Mouse (Mus musculus): ENCODE data around the gene Polr2i. TPM values are rescaled to one million over a fixed set of nuclear protein-coding genes. Genes with fewer than 3 reads are reported as not detected.
A peak's percentile ranks its signal among the peaks of the same experiment; 100 is the strongest.
"Not testable (repeated sequence)": the region's sequence is repeated elsewhere in the genome, so short reads cannot be mapped to it uniquely, and the experiment has no call there.

Polr2i gene
- not detected in 2 replicates for polyA plus RNA-seq (2012; ENCODE audit: insufficient read depth, insufficient read length, low replicate concordance, missing spikeins)

DNA sequence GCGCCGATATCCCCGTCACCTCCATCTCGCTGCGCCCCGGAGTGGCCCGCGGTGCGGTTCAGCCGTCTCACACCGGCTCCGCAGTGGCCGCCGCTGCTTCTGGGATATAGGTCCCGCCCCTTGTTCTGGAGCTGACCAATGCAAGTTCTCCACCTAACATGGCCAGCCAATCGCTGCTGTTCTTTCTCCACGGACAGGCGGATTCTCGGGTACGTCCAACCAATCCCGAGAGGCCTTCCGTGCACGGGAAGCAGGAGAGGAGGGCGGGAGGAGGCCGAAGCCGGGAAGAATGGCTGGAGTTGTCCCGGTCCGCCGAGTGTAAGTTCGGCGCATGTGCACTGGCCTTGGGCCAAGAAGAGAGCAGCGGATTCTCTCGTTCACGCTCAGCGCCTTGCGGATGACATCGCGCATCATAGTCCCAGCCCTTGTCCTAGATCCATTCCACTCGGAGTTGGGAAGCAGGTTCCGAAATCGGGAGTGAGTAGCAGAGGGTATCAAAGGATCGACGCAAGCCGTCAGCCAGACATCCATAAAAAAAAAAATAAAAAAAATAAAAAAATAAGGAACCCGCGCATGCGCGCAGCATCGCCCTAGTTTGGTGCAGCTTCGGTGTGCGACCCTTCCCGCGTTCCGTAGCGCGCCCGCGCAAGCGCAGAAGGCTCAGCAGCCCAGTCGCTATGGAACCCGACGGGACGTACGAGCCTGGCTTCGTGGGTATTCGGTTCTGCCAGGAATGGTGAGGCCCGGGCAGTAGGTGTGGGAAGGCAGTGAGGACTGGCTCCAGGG, at the start of gene Polr2i, which contains the start of gene Tbcb:
Gene Polr2i, plus strand, starts transcription at position 280 of the 786 bp plus-strand sequence.
Gene Tbcb, minus strand, starts transcription at position 604 of the 786 bp plus-strand sequence.
- TF ChIP-seq POLR2A (IDR thresholded peaks at IDR 0.05; ENCODE audit: insufficient read depth, low read depth, low read length) = peak; percentile 47
- 0 out of 2 replicates have a peak, but pooled peaks have one; percentile 7 for TF ChIP-seq CTCF (IDR thresholded peaks at IDR 0.05; ENCODE audit: insufficient read depth, low read depth, low read length)
- Histone ChIP-seq H3K27ac (ENCODE audit: insufficient read depth, low read depth, low read length) (peak within 1 kb of the TSS; percentile 92), H3K4me1 (ENCODE audit: control insufficient read depth, insufficient read depth, low read length) (peaks cover 15% of the 10 kb centered on the region), H3K4me3 (ENCODE audit: insufficient read depth, low read depth, low read length) (peak within 1 kb of the TSS; percentile 77)
- under 1% methylated on average over 67 of the region's 67 CpGs for WGBS

DNA sequence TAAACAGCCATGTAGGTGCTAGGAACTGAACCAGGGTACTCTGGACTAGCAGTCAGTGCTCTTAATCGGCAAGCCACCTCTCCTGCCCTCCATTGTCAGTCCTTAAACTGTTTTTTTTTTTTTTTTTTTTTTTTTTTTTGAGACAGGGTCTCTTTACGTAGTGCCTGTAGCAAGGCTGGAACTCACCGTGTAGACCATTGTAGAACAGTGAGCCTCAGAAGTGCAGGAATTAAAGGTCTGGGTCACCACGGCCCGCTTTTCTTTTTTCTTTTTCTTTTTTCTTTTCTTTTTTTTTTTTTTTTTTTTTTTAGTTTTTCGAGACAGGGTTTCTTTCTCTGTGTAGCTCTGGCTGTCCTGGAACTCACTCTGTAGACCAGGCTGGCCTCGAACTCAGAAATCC, 48.6 kb upstream of the Polr2i start:
- not testable (repeated sequence) for H3K4me1 ChIP-seq (ENCODE audit: control insufficient read depth, insufficient read depth, low read length); H3K4me3 ChIP-seq (ENCODE audit: insufficient read depth, low read depth, low read length); H3K27ac ChIP-seq (ENCODE audit: insufficient read depth, low read depth, low read length)
- WGBS = 75% methylated on average over 7 of the region's 7 CpGs

- TF ChIP-seq CTCF (IDR thresholded peaks at IDR 0.05; ENCODE audit: insufficient read depth, low read depth, low read length) (no peak), POLR2A (IDR thresholded peaks at IDR 0.05; ENCODE audit: insufficient read depth, low read depth, low read length) (no peak)
- Histone ChIP-seq H3K4me1 (ENCODE audit: control insufficient read depth, insufficient read depth, low read length) (peaks cover 3% of the 10 kb centered on the region; the same call in 1 of the 2 replicates), H3K27ac (ENCODE audit: insufficient read depth, low read depth, low read length) (no peak within 1 kb of the TSS), H3K4me3 (ENCODE audit: insufficient read depth, low read depth, low read length) (no peak within 1 kb of the TSS)
- WGBS = 27% methylated on average over 11 of the region's 11 CpGs
Measured at GRCm38 (mm10) chr7:30183879-30184289, 47.9 kb upstream of the Polr2i start, which contains the start of gene Cox7a1. TSS of gene Cox7a1 (plus strand) at chr7:30184144.

DNA sequence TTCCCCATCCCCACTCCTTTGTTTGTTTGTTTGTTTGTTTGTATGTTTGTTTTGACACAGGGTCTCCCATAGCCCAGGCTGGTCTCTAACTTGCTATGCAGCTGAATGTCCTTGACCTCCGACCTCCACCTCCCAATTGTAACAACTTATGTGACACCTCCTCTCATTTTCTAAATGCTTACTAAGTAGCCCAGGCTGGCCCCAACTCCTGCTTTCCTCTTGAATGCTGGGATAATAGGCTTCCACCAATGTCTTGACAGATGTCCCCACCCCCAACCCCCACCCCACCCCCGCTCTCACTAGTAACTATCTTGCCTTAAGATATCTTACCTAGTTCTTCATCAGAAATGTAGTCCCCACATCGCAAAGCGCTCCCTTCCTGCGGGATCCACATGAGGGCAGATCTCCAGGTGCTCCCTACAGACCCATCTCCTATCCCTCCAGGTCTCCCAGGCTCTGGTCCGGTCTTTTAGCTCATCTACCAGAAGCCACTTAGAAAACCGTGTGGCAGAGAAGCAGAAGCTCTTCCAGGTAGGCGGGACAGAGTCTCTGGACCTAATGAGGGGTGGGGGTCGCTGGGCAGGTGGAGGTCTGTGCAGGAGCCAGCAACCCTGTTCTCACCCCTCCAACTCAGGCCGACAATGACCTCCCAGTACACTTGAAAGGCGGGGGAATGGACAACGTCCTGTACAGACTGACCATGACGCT, 47.0 kb upstream of the Polr2i start:
- Histone ChIP-seq H3K4me3 (ENCODE audit: insufficient read depth, low read depth, low read length) (no peak overlapping the region), H3K27ac (ENCODE audit: insufficient read depth, low read depth, low read length) (no peak overlapping the region), H3K4me1 (ENCODE audit: control insufficient read depth, insufficient read depth, low read length) (peaks cover 3% of the 10 kb centered on the region; the same call in 1 of the 2 replicates)
- TF ChIP-seq CTCF (IDR thresholded peaks at IDR 0.05; ENCODE audit: insufficient read depth, low read depth, low read length) (no peak), POLR2A (IDR thresholded peaks at IDR 0.05; ENCODE audit: insufficient read depth, low read depth, low read length) (no peak)
- WGBS = 77% methylated on average over 13 of the region's 13 CpGs

DNA sequence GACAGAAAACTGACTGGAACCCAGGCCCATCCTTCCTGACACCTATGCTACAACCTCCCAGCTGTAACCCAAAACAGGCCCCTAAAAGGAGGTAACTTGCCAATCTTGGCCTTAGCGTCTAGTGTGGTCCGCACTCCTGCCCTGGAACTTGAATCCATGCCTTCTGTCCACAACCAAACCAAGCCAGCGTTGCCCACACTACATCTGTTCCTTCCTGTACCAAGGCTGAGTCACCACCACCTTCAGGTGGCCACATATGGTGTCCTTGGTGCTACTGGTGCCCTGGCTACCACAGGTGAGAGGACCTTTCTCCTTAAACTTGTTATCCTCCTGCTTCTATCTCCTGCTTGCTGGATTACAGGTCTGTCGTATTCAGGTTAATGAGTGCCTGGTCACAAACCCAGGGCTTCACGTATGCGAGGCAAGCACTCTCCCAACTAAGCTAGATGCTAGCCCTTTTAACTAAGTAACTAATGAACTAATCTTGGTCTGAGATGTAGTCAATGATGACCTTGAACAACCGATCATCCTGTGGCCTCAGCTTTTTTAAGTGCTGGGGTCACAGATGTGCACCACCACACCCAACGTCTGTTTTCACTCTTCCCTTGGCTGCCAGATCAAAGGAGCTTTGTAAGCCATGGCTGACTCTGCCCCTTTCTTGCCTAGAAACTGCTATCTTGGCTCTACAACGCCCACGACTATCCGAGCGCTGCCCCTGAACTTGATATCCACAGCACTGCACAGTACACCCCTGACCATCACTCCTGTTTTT, 43.2 kb upstream of the Polr2i start:
- WGBS = 82% methylated on average over 12 of the region's 12 CpGs
- peaks cover 10% of the 10 kb centered on the region for H3K4me1 ChIP-seq (ENCODE audit: control insufficient read depth, insufficient read depth, low read length)
- TF ChIP-seq POLR2A (IDR thresholded peaks at IDR 0.05; ENCODE audit: insufficient read depth, low read depth, low read length) (no peak), CTCF (IDR thresholded peaks at IDR 0.05; ENCODE audit: insufficient read depth, low read depth, low read length) (no peak)
- H3K27ac ChIP-seq (ENCODE audit: insufficient read depth, low read depth, low read length) = no peak overlapping the region
- H3K4me3 ChIP-seq (ENCODE audit: insufficient read depth, low read depth, low read length) = no peak overlapping the region

- 88% methylated on average over 4 of the region's 4 CpGs for WGBS
- H3K27ac ChIP-seq (ENCODE audit: insufficient read depth, low read depth, low read length) = no peak overlapping the region
- H3K4me3 ChIP-seq (ENCODE audit: insufficient read depth, low read depth, low read length) = no peak overlapping the region
- no peak for TF ChIP-seq POLR2A (IDR thresholded peaks at IDR 0.05; ENCODE audit: insufficient read depth, low read depth, low read length)
- no peak for TF ChIP-seq CTCF (IDR thresholded peaks at IDR 0.05; ENCODE audit: insufficient read depth, low read depth, low read length)
- peaks cover 7% of the 10 kb centered on the region for H3K4me1 ChIP-seq (ENCODE audit: control insufficient read depth, insufficient read depth, low read length)
Measured at GRCm38 (mm10) chr7:30189116-30189491, 42.6 kb upstream of the Polr2i start.

DNA sequence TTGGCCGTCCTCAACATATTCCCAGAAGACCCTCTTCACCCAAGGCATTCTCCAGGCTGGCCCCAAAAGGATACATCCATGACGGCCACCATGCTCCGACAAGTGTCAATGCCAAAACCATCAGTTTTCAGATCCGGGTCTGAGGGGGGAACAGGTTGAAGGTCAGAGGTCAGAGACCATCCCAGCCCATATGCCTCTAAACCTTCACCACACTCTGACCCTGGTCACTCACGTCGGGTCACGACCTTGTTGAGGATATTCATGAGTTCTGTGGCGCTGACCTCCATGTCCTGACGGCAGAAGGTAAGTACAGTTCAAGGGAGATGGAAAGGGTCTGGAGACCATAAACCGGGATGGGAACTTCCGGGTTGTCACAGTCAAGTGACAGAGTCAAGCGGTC, 39.7 kb upstream of the Polr2i start:
- peaks cover 7% of the 10 kb centered on the region for H3K4me1 ChIP-seq (ENCODE audit: control insufficient read depth, insufficient read depth, low read length)
- H3K4me3 ChIP-seq (ENCODE audit: insufficient read depth, low read depth, low read length) = no peak overlapping the region
- WGBS = 90% methylated on average over 12 of the region's 12 CpGs
- no peak overlapping the region for H3K27ac ChIP-seq (ENCODE audit: insufficient read depth, low read depth, low read length)
- TF ChIP-seq CTCF (IDR thresholded peaks at IDR 0.05; ENCODE audit: insufficient read depth, low read depth, low read length) = no peak
- TF ChIP-seq POLR2A (IDR thresholded peaks at IDR 0.05; ENCODE audit: insufficient read depth, low read depth, low read length) = no peak

DNA sequence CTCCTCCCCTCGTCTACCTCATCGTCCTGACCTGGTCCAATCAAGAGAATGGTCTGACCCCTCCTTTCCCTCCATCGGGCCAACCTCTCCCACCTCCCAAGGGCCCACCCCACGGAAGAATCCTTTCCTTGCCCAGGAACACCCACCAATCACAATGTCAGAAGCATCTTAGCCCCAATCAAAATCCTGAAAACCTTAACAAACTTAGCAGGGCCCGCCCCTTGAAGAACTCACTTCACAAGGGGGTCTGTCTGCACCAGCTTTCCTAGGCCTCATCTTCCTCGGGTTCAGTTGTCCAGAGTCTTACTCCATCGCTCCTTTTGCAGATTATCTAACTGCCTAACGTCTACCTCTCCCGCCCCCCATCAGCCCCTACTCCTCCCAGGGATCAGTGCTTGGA, 38.7 kb upstream of the Polr2i start:
- Histone ChIP-seq H3K4me3 (ENCODE audit: insufficient read depth, low read depth, low read length) (no peak overlapping the region), H3K4me1 (ENCODE audit: control insufficient read depth, insufficient read depth, low read length) (peaks cover 7% of the 10 kb centered on the region), H3K27ac (ENCODE audit: insufficient read depth, low read depth, low read length) (no peak overlapping the region)
- TF ChIP-seq POLR2A (IDR thresholded peaks at IDR 0.05; ENCODE audit: insufficient read depth, low read depth, low read length) = no peak
- TF ChIP-seq CTCF (IDR thresholded peaks at IDR 0.05; ENCODE audit: insufficient read depth, low read depth, low read length) = no peak
- WGBS = 42% methylated on average over 9 of the region's 9 CpGs

Measured in olfactory bulb, adult 2 months (tissue).